Mouse (Mus musculus): ENCODE measurements at regions not wholly inside any gene's neighbourhood (a gene's known extent, or its start where the extent isn't known, plus 50 kb on each side); places are given as distances from the start of the nearest gene placed in this dataset.
A peak's percentile ranks its signal among the peaks of the same experiment; 100 is the strongest.

GRCm38 (mm10) chr1:177589034-177589433 lies 140.6 kb upstream of the 1700016C15Rik start:
- Histone ChIP-seq H3K27me3 (replicated peaks; ENCODE audit: control insufficient read depth, insufficient read depth, low read length) (no peaks in the 10 kb centered on the region), H3K27ac (ENCODE audit: insufficient read depth, low read depth, low read length) (no peak overlapping the region), H3K4me1 (ENCODE audit: control insufficient read depth, insufficient read depth, low read length) (peaks cover 3% of the 10 kb centered on the region; the same call in 1 of the 2 replicates), H3K36me3 (ENCODE audit: control insufficient read depth, insufficient read depth, low read length) (no peaks in the 10 kb centered on the region), H3K4me3 (ENCODE audit: insufficient read depth, low read depth, low read length) (no peak overlapping the region)
- WGBS: 40% methylated on average over 7 of the region's 7 CpGs
- peak; percentile 87 for DNase-seq
- TF ChIP-seq POLR2A (IDR thresholded peaks at IDR 0.05; ENCODE audit: low read depth, low read length) (no peak), CTCF (conservative IDR thresholded peaks at IDR 0.05; ENCODE audit: insufficient read depth, insufficient read length, low read depth, low read length) (no peak)

- 59% methylated on average over 4 of the region's 4 CpGs for WGBS
- H3K36me3 ChIP-seq (ENCODE audit: control insufficient read depth, insufficient read depth, low read length): no peaks in the 10 kb centered on the region
- TF ChIP-seq POLR2A (IDR thresholded peaks at IDR 0.05; ENCODE audit: low read depth, low read length) (no peak), CTCF (conservative IDR thresholded peaks at IDR 0.05; ENCODE audit: insufficient read depth, insufficient read length, low read depth, low read length) (no peak)
- H3K27me3 ChIP-seq (replicated peaks; ENCODE audit: control insufficient read depth, insufficient read depth, low read length): no peaks in the 10 kb centered on the region
- no peak overlapping the region for H3K27ac ChIP-seq (ENCODE audit: insufficient read depth, low read depth, low read length)
- DNase-seq: peak; percentile 81
- peaks cover 3% of the 10 kb centered on the region; the same call in 1 of the 2 replicates for H3K4me1 ChIP-seq (ENCODE audit: control insufficient read depth, insufficient read depth, low read length)
- no peak overlapping the region for H3K4me3 ChIP-seq (ENCODE audit: insufficient read depth, low read depth, low read length)
Observed at GRCm38 (mm10) chr1:177589656-177590055, 140.0 kb upstream of the 1700016C15Rik start.

- no peak overlapping the region for H3K27ac ChIP-seq (ENCODE audit: insufficient read depth, low read depth, low read length)
- H3K36me3 ChIP-seq (ENCODE audit: control insufficient read depth, insufficient read depth, low read length): no peaks in the 10 kb centered on the region
- no peak for DNase-seq
- no peaks in the 10 kb centered on the region for H3K27me3 ChIP-seq (replicated peaks; ENCODE audit: control insufficient read depth, insufficient read depth, low read length)
- WGBS: 93% methylated on average over 3 of the region's 3 CpGs
- TF ChIP-seq POLR2A (IDR thresholded peaks at IDR 0.05; ENCODE audit: low read depth, low read length) (no peak), CTCF (conservative IDR thresholded peaks at IDR 0.05; ENCODE audit: insufficient read depth, insufficient read length, low read depth, low read length) (no peak)
- peaks cover 6% of the 10 kb centered on the region; the same call in 1 of the 2 replicates for H3K4me1 ChIP-seq (ENCODE audit: control insufficient read depth, insufficient read depth, low read length)
- no peak overlapping the region for H3K4me3 ChIP-seq (ENCODE audit: insufficient read depth, low read depth, low read length)
Observed at GRCm38 (mm10) chr1:177591742-177592141, 137.9 kb upstream of the 1700016C15Rik start.

GRCm38 (mm10) chr1:177592337-177592736 lies 137.3 kb upstream of the 1700016C15Rik start:
- no peak overlapping the region for H3K4me3 ChIP-seq (ENCODE audit: insufficient read depth, low read depth, low read length)
- H3K36me3 ChIP-seq (ENCODE audit: control insufficient read depth, insufficient read depth, low read length): no peaks in the 10 kb centered on the region
- 86% methylated on average over 9 of the region's 9 CpGs for WGBS
- no peak for DNase-seq
- no peak overlapping the region for H3K27ac ChIP-seq (ENCODE audit: insufficient read depth, low read depth, low read length)
- peaks cover 6% of the 10 kb centered on the region; the same call in 1 of the 2 replicates for H3K4me1 ChIP-seq (ENCODE audit: control insufficient read depth, insufficient read depth, low read length)
- TF ChIP-seq POLR2A (IDR thresholded peaks at IDR 0.05; ENCODE audit: low read depth, low read length): no peak
- no peak for TF ChIP-seq CTCF (conservative IDR thresholded peaks at IDR 0.05; ENCODE audit: insufficient read depth, insufficient read length, low read depth, low read length)
- no peaks in the 10 kb centered on the region for H3K27me3 ChIP-seq (replicated peaks; ENCODE audit: control insufficient read depth, insufficient read depth, low read length)

GRCm38 (mm10) chr1:177594341-177594740 lies 135.3 kb upstream of the 1700016C15Rik start:
- TF ChIP-seq CTCF (conservative IDR thresholded peaks at IDR 0.05; ENCODE audit: insufficient read depth, insufficient read length, low read depth, low read length): no peak
- no peak for TF ChIP-seq POLR2A (IDR thresholded peaks at IDR 0.05; ENCODE audit: low read depth, low read length)
- no peaks in the 10 kb centered on the region for H3K36me3 ChIP-seq (ENCODE audit: control insufficient read depth, insufficient read depth, low read length)
- no peaks in the 10 kb centered on the region for H3K27me3 ChIP-seq (replicated peaks; ENCODE audit: control insufficient read depth, insufficient read depth, low read length)
- no peak for DNase-seq
- peaks cover 4% of the 10 kb centered on the region; the same call in 1 of the 2 replicates for H3K4me1 ChIP-seq (ENCODE audit: control insufficient read depth, insufficient read depth, low read length)
- WGBS: 91% methylated on average over 13 of the region's 13 CpGs
- no peak overlapping the region for H3K27ac ChIP-seq (ENCODE audit: insufficient read depth, low read depth, low read length)
- no peak overlapping the region for H3K4me3 ChIP-seq (ENCODE audit: insufficient read depth, low read depth, low read length)

- no peak overlapping the region for H3K4me3 ChIP-seq (ENCODE audit: insufficient read depth, low read depth, low read length)
- WGBS: 56% methylated on average over 7 of the region's 7 CpGs
Observed at GRCm38 (mm10) chr1:177595326-177595914, 134.2 kb upstream of the 1700016C15Rik start.

DNA sequence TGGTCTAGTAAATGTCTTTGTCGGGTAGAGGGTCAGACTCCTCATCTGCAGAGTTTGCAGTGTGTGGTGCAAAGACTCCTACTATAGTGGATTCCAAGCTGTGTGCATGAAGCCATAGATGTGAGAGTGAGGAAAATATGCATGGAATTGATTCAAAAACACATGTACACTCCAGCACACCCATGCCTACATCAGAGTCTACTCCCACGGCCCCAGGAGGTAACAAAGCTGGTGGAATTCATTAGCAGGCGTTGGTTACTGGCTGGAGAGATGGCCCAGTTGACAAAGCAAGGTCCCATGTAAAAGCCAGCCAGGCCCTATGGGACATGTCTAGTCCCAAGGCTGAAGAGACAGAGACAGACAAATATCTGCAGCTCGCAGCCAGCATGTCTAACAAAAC lies 132.6 kb upstream of the 1700016C15Rik start:
- no peaks in the 10 kb centered on the region for H3K27me3 ChIP-seq (replicated peaks; ENCODE audit: control insufficient read depth, insufficient read depth, low read length)
- 66% methylated on average over 4 of the region's 4 CpGs for WGBS
- H3K4me3 ChIP-seq (ENCODE audit: insufficient read depth, low read depth, low read length): no peak overlapping the region
- no peak for DNase-seq
- H3K27ac ChIP-seq (ENCODE audit: insufficient read depth, low read depth, low read length): no peak overlapping the region
- TF ChIP-seq CTCF (conservative IDR thresholded peaks at IDR 0.05; ENCODE audit: insufficient read depth, insufficient read length, low read depth, low read length): no peak
- no peak for TF ChIP-seq POLR2A (IDR thresholded peaks at IDR 0.05; ENCODE audit: low read depth, low read length)
- H3K36me3 ChIP-seq (ENCODE audit: control insufficient read depth, insufficient read depth, low read length): no peaks in the 10 kb centered on the region
- H3K4me1 ChIP-seq (ENCODE audit: control insufficient read depth, insufficient read depth, low read length): peaks cover 4% of the 10 kb centered on the region; the same call in 1 of the 2 replicates

More at GRCm38 (mm10) chr1:177595326-177595914, 134.2 kb upstream of the 1700016C15Rik start:
- Histone ChIP-seq H3K27me3 (replicated peaks; ENCODE audit: control insufficient read depth, insufficient read depth, low read length) (no peaks in the 10 kb centered on the region), H3K36me3 (ENCODE audit: control insufficient read depth, insufficient read depth, low read length) (no peaks in the 10 kb centered on the region), H3K27ac (ENCODE audit: insufficient read depth, low read depth, low read length) (no peak overlapping the region), H3K4me1 (ENCODE audit: control insufficient read depth, insufficient read depth, low read length) (0 out of 2 replicates have a peak, but pooled peaks cover 4% of the 10 kb centered on the region)
- DNase-seq: peak; percentile 50
- TF ChIP-seq CTCF (conservative IDR thresholded peaks at IDR 0.05; ENCODE audit: insufficient read depth, insufficient read length, low read depth, low read length): no peak
- no peak for TF ChIP-seq POLR2A (IDR thresholded peaks at IDR 0.05; ENCODE audit: low read depth, low read length)
